In genomic region chr11:72607469-72608070, GRCm38 (mm10) we compare ENCODE assay signal across 8 mouse cellular contexts. TPM values are rescaled to one million over a fixed set of nuclear protein-coding genes. Genes with fewer than 3 reads are reported as not detected.
DNase-seq lines count a peak whose midpoint lies in the region; ATAC-seq lines count a peak whose summit lies in the region.

No protein-coding gene starts in this region.

- ATAC-seq in CD4-positive, CD25-positive, alpha-beta regulatory T cell, adult 4 months, result no peak
- peak; percentile 83 for ATAC-seq in intestine, embryonic 15.5 days
- ATAC-seq in midbrain, embryonic 15.5 days (replicated peaks), result peak; percentile 55
- peak; percentile 74 for ATAC-seq in stomach, embryonic 14.5 days (ENCODE audit: insufficient number of reproducible peaks, insufficient read depth, low FRiP score, low read depth)

- peak overlapping the region; percentile 96 for H3K4me3 ChIP-seq in intestine, embryonic 15.5 days (replicated peaks)
- peak overlapping the region; percentile 98 for H3K4me3 ChIP-seq in midbrain, embryonic 15.5 days
- H3K4me3 ChIP-seq in stomach, embryonic 14.5 days (ENCODE audit: low read depth, low read length), result peak overlapping the region; percentile 99

- peak overlapping the region; percentile 95 for H3K27ac ChIP-seq in intestine, embryonic 15.5 days
- H3K27ac ChIP-seq in midbrain, embryonic 15.5 days, result peak overlapping the region; percentile 98
- peak overlapping the region; percentile 99 for H3K27ac ChIP-seq in stomach, embryonic 14.5 days (ENCODE audit: low read length)

- DNase-seq in CD4-positive, CD25-positive, alpha-beta regulatory T cell, adult 2 months (ENCODE audit: low read depth, low spot score), result peak; percentile 75
- peak; percentile 85 for DNase-seq in embryo, embryonic 10.5 days (ENCODE audit: low spot score)
- peak; percentile 72 to 83 for DNase-seq in gastrocnemius, postnatal 4 days (ENCODE audit: low spot score in 2 of 2)
- DNase-seq in liver, result peak; percentile 84

- under 1% methylated on average over 77 of the region's 79 CpGs for WGBS in intestine, embryonic 15.5 days
- WGBS in midbrain, embryonic 15.5 days, result under 1% methylated on average over 55 of the region's 79 CpGs
- WGBS in stomach, embryonic 14.5 days, result under 1% methylated on average over 74 of the region's 79 CpGs

- no peaks in the 10 kb centered on the region for H3K9me3 ChIP-seq in intestine, embryonic 15.5 days
- H3K9me3 ChIP-seq in midbrain, embryonic 15.5 days, result no peaks in the 10 kb centered on the region
- no peaks in the 10 kb centered on the region for H3K9me3 ChIP-seq in stomach, embryonic 14.5 days (ENCODE audit: control insufficient read depth, low read depth, low read length)

- H3K9ac ChIP-seq in intestine, embryonic 15.5 days, result peak overlapping the region; percentile 98
- H3K9ac ChIP-seq in midbrain, embryonic 15.5 days, result peak overlapping the region; percentile 94
- peak overlapping the region; percentile 95 for H3K9ac ChIP-seq in stomach, embryonic 14.5 days (replicated peaks; ENCODE audit: low read depth, low read length)

- H3K36me3 ChIP-seq in intestine, embryonic 15.5 days, result no peaks in the 10 kb centered on the region
- no peaks in the 10 kb centered on the region for H3K36me3 ChIP-seq in midbrain, embryonic 15.5 days (replicated peaks)
- H3K36me3 ChIP-seq in stomach, embryonic 14.5 days (ENCODE audit: control insufficient read depth, insufficient read depth, low read length), result no peaks in the 10 kb centered on the region

- H3K4me2 ChIP-seq in intestine, embryonic 15.5 days (replicated peaks), result peak overlapping the region; percentile 65
- H3K4me2 ChIP-seq in midbrain, embryonic 15.5 days, result peak overlapping the region; percentile 67
- peak overlapping the region; percentile 65 for H3K4me2 ChIP-seq in stomach, embryonic 14.5 days (replicated peaks; ENCODE audit: low read depth, low read length)

- no peaks in the 10 kb centered on the region for H3K27me3 ChIP-seq in intestine, embryonic 15.5 days (replicated peaks)
- H3K27me3 ChIP-seq in midbrain, embryonic 15.5 days (replicated peaks), result no peaks in the 10 kb centered on the region
- no peaks in the 10 kb centered on the region for H3K27me3 ChIP-seq in stomach, embryonic 14.5 days (ENCODE audit: control insufficient read depth, insufficient read depth, low read length)

- peaks cover 3% of the 10 kb centered on the region; the same call in 1 of the 2 replicates for H3K4me1 ChIP-seq in intestine, embryonic 15.5 days (replicated peaks)
- peaks cover 14% of the 10 kb centered on the region for H3K4me1 ChIP-seq in midbrain, embryonic 15.5 days
- H3K4me1 ChIP-seq in stomach, embryonic 14.5 days (ENCODE audit: control insufficient read depth, insufficient read depth, low read length), result peaks cover 11% of the 10 kb centered on the region; the same call in 1 of the 2 replicates

RNA-seq across cellular contexts. Expression of gene Ube2g1, which starts 0.5 kb away (rescaled TPM):
- polyA plus RNA-seq in CD4-positive, CD25-positive, alpha-beta regulatory T cell, adult 4 months (2017; shearing (Covaris generic)), result 10 to 100 TPM; 39.8 to 44.8 TPM
- total RNA-seq in gastrocnemius, postnatal 4 days (2021), result 10 to 100 TPM; 36.0 to 46.5 TPM
- polyA plus RNA-seq in intestine, embryonic 15.5 days (2015; fragmentation: Nextera tagmentation; extraction: Ambion mirVana), result 50.6 and 64.8 TPM in 2 replicates
- 81.8 and 83.3 TPM in 2 replicates for polyA plus RNA-seq in midbrain, embryonic 15.5 days (2015; fragmentation: Nextera tagmentation; extraction: Ambion mirVana)
- polyA plus RNA-seq in stomach, embryonic 14.5 days (2014; fragmentation: Nextera tagmentation; extraction: Ambion mirVana), result 70.1 and 72.5 TPM in 2 replicates

RNA-seq across cellular contexts. Expression of gene Spns3, which starts 57.3 kb away (rescaled TPM):
- polyA plus RNA-seq in CD4-positive, CD25-positive, alpha-beta regulatory T cell, adult 4 months (2017; shearing (Covaris generic)), result 1 to 10 TPM in 1 of 2 experiments, under 1 TPM in 1; 0.86 to 1.6 TPM
- total RNA-seq in gastrocnemius, postnatal 4 days (2021), result under 1 TPM; 0.16 to 0.17 TPM
- 1.2 and 1.6 TPM in 2 replicates for polyA plus RNA-seq in intestine, embryonic 15.5 days (2015; fragmentation: Nextera tagmentation; extraction: Ambion mirVana)
- polyA plus RNA-seq in midbrain, embryonic 15.5 days (2015; fragmentation: Nextera tagmentation; extraction: Ambion mirVana), result 0.04 TPM in 1 of 2 replicates, not detected in the other
- 0.32 TPM in 1 of 2 replicates, not detected in the other for polyA plus RNA-seq in stomach, embryonic 14.5 days (2014; fragmentation: Nextera tagmentation; extraction: Ambion mirVana)
